Mouse (Mus musculus) MEL (cell line): ENCODE data around the gene Arhgap24.

Experiments used
- CTCF ChIP-seq, 3 experiments: IDR thresholded peaks in 2 of 3; conservative IDR thresholded peaks in 1 of 3; 2 replicates each; pipeline ENCODE4 v1.5.1; 2011 to 2012; ENCODE audit warnings: low read length in 3 of 3, low read depth in 2 of 3, mild to moderate bottlenecking in 2 of 3, improper control_type of control experiment in 1 of 3, inconsistent platforms in 1 of 3, mixed read lengths in 1 of 3, moderate library complexity in 1 of 3; ENCODE audit not compliant: control insufficient read depth in 1 of 3, insufficient read depth in 1 of 3, poor library complexity in 1 of 3, severe bottlenecking in 1 of 3
- HCFC1 ChIP-seq: IDR thresholded peaks from 2 replicates; pipeline ENCODE4 v1.6.1; 2012; ENCODE audit warnings: low read depth, mild to moderate bottlenecking, inconsistent platforms, low read length, improper control_type of control experiment, moderate library complexity
- POLR2A ChIP-seq, 2 experiments: IDR thresholded peaks; 2 replicates each; pipeline ENCODE4 v1.6.1; 2011 to 2012; ENCODE audit warnings: low read length in 2 of 2, mild to moderate bottlenecking in 2 of 2, control low read depth in 1 of 2, improper control_type of control experiment in 1 of 2, low read depth in 1 of 2, moderate library complexity in 1 of 2; ENCODE audit not compliant: control insufficient read depth in 1 of 2, insufficient read depth in 1 of 2, poor library complexity in 1 of 2
- RCOR1 ChIP-seq: IDR thresholded peaks from 2 replicates; pipeline ENCODE4 v1.6.1; 2012; ENCODE audit warnings: low read depth, mild to moderate bottlenecking, inconsistent platforms, low read length, improper control_type of control experiment

GRCm38 (mm10) chr5:102436581-102436980, 44.6 kb upstream of the Arhgap24 start:
- TF ChIP-seq CTCF (IDR thresholded peaks at IDR 0.05 in 2 of 3, conservative IDR thresholded peaks at IDR 0.05 in 1 of 3; ENCODE audit: control insufficient read depth in 1 of 3, insufficient read depth in 1 of 3, low read depth in 2 of 3, low read length in 3 of 3, poor library complexity in 1 of 3, severe bottlenecking in 1 of 3) (no peak), HCFC1 (no peak), RCOR1 (no peak), POLR2A (IDR thresholded peaks at IDR 0.05; ENCODE audit: control insufficient read depth in 1 of 2, insufficient read depth in 1 of 2, low read depth in 1 of 2, low read length in 2 of 2, poor library complexity in 1 of 2) (no peak)
